8 mouse cellular contexts compared by ENCODE assay signal in genomic region chr9:61315371-61316298, GRCm38 (mm10). TPM values are rescaled to one million over a fixed set of nuclear protein-coding genes. Genes with fewer than 3 reads are reported as not detected.
DNase-seq lines count a peak whose midpoint lies in the region; ATAC-seq lines count a peak whose summit lies in the region.

No protein-coding gene starts in this region.

- peaks cover 49% of the 10 kb centered on the region for H3K27me3 ChIP-seq in forebrain, embryonic 12.5 days
- H3K27me3 ChIP-seq in limb, embryonic 12.5 days: peaks cover 23% of the 10 kb centered on the region; the same call in 1 of the 2 replicates
- H3K27me3 ChIP-seq in neural tube, embryonic 14.5 days (ENCODE audit: control insufficient read depth, insufficient read depth, low read length): no peaks in the 10 kb centered on the region

- peak overlapping the region; percentile 46 for H3K27ac ChIP-seq in forebrain, embryonic 12.5 days
- peak overlapping the region; percentile 69 for H3K27ac ChIP-seq in limb, embryonic 12.5 days
- no peak overlapping the region for H3K27ac ChIP-seq in neural tube, embryonic 14.5 days (ENCODE audit: low read depth, low read length)

- H3K4me3 ChIP-seq in forebrain, embryonic 12.5 days (replicated peaks): no peak overlapping the region
- H3K4me3 ChIP-seq in limb, embryonic 12.5 days (replicated peaks): no peak overlapping the region
- no peak overlapping the region for H3K4me3 ChIP-seq in neural tube, embryonic 14.5 days (ENCODE audit: low read depth, low read length)

- 0 out of 2 replicates have a peak, but pooled peaks have one; percentile 28 for ATAC-seq in forebrain, embryonic 12.5 days (ENCODE audit: low FRiP score)
- no peak for ATAC-seq in limb, embryonic 12.5 days (ENCODE audit: insufficient number of reproducible peaks, insufficient read depth, low FRiP score, low TSS enrichment, low read depth)
- ATAC-seq in neural tube, embryonic 14.5 days (ENCODE audit: low read depth): peak; percentile 53
- ATAC-seq in monocyte, adult 5-6 weeks (replicated peaks; ENCODE audit: insufficient number of reproducible peaks, low FRiP score, low TSS enrichment, poor library complexity, severe bottlenecking): no peak
- ATAC-seq in megakaryocyte progenitor cell, adult 5-6 weeks (replicated peaks; ENCODE audit: poor library complexity): no peak

- no peaks in the 10 kb centered on the region for H3K36me3 ChIP-seq in forebrain, embryonic 12.5 days (replicated peaks)
- no peaks in the 10 kb centered on the region for H3K36me3 ChIP-seq in limb, embryonic 12.5 days
- no peaks in the 10 kb centered on the region for H3K36me3 ChIP-seq in neural tube, embryonic 14.5 days (ENCODE audit: control insufficient read depth, insufficient read depth, low read length)

- DNase-seq in cerebellum, adult 11 months: peak; percentile 53
- DNase-seq in heart, postnatal 4 days: peak; percentile 66
- no peak for DNase-seq in thymus, postnatal 14 days

- H3K9me3 ChIP-seq in forebrain, embryonic 12.5 days: no peaks in the 10 kb centered on the region
- H3K9me3 ChIP-seq in limb, embryonic 12.5 days: no peaks in the 10 kb centered on the region
- no peaks in the 10 kb centered on the region for H3K9me3 ChIP-seq in neural tube, embryonic 14.5 days (ENCODE audit: control insufficient read depth, low read length)

- H3K4me2 ChIP-seq in forebrain, embryonic 12.5 days: no peak overlapping the region
- no peak overlapping the region for H3K4me2 ChIP-seq in limb, embryonic 12.5 days
- H3K4me2 ChIP-seq in neural tube, embryonic 14.5 days (ENCODE audit: low read depth, low read length): no peak overlapping the region

- peaks cover 67% of the 10 kb centered on the region for H3K4me1 ChIP-seq in forebrain, embryonic 12.5 days
- peaks cover 81% of the 10 kb centered on the region for H3K4me1 ChIP-seq in limb, embryonic 12.5 days (replicated peaks)
- H3K4me1 ChIP-seq in neural tube, embryonic 14.5 days (ENCODE audit: control insufficient read depth, insufficient read depth, low read length): peaks cover 30% of the 10 kb centered on the region

- 59% methylated on average over 17 of the region's 17 CpGs for WGBS in forebrain, embryonic 12.5 days
- WGBS in limb, embryonic 12.5 days: 14% methylated on average over 17 of the region's 17 CpGs
- 22% methylated on average over 17 of the region's 17 CpGs for WGBS in neural tube, embryonic 14.5 days

- H3K9ac ChIP-seq in forebrain, embryonic 12.5 days: 0 out of 2 replicates have a peak overlapping the region, but pooled peaks have one; percentile 2
- H3K9ac ChIP-seq in limb, embryonic 12.5 days (replicated peaks): 0 out of 2 replicates have a peak overlapping the region, but pooled peaks have one; percentile 9
- no peak overlapping the region for H3K9ac ChIP-seq in neural tube, embryonic 14.5 days (replicated peaks; ENCODE audit: low read depth, low read length)

RNA-seq across cellular contexts. Expression of gene Tle3, which starts 56.5 kb away (rescaled TPM):
- 55.6 and 56.2 TPM in 2 replicates for polyA plus RNA-seq in forebrain, embryonic 12.5 days (2016; fragmentation: Nextera tagmentation; extraction: Ambion mirVana)
- 10 to 100 TPM; 23.2 to 27.9 TPM for total RNA-seq in heart, postnatal 4 days (2021)
- 59.1 and 71.2 TPM in 2 replicates for polyA plus RNA-seq in limb, embryonic 12.5 days (2016; fragmentation: Nextera tagmentation; extraction: Ambion mirVana)
- polyA plus RNA-seq in neural tube, embryonic 14.5 days (2014; fragmentation: Nextera tagmentation; extraction: Ambion mirVana): 18.7 and 22.5 TPM in 2 replicates
- 96.0 to 177 TPM (median 119 TPM) in 3 replicates for total RNA-seq in monocyte, adult 5-6 weeks (2017)
- total RNA-seq in megakaryocyte progenitor cell, adult 5-6 weeks (2015): 65.2 and 66.2 TPM in 2 replicates
- 48.0 and 50.5 TPM in 2 replicates for total RNA-seq in megakaryocyte progenitor cell, adult 5-6 weeks (2017)

Comparison
In these comparisons a context has a peak if more than half of its experiments do, and no peak if none do; other contexts are left out.
1. ATAC-seq: peak in forebrain, embryonic 12.5 days (single experiment) and neural tube, embryonic 14.5 days (single experiment); none in limb, embryonic 12.5 days (single experiment), monocyte, adult 5-6 weeks (single experiment) and megakaryocyte progenitor cell, adult 5-6 weeks (single experiment).